Mouse (Mus musculus) CD4-positive helper T cell, adult 2 months (primary cell): ENCODE data around the gene Fgfr2.
A peak's percentile ranks its signal among the peaks of the same experiment; 100 is the strongest.
"Not testable (repeated sequence)": the region's sequence is repeated elsewhere in the genome, so short reads cannot be mapped to it uniquely, and the experiment has no call there.

Experiments used
- DNase-seq: peaks from one replicate; pipeline ENCODE4 v3.0.0-alpha.2; 2012; ENCODE audit warnings: low read depth, missing footprints, low spot score

The Fgfr2 gene

DNA sequence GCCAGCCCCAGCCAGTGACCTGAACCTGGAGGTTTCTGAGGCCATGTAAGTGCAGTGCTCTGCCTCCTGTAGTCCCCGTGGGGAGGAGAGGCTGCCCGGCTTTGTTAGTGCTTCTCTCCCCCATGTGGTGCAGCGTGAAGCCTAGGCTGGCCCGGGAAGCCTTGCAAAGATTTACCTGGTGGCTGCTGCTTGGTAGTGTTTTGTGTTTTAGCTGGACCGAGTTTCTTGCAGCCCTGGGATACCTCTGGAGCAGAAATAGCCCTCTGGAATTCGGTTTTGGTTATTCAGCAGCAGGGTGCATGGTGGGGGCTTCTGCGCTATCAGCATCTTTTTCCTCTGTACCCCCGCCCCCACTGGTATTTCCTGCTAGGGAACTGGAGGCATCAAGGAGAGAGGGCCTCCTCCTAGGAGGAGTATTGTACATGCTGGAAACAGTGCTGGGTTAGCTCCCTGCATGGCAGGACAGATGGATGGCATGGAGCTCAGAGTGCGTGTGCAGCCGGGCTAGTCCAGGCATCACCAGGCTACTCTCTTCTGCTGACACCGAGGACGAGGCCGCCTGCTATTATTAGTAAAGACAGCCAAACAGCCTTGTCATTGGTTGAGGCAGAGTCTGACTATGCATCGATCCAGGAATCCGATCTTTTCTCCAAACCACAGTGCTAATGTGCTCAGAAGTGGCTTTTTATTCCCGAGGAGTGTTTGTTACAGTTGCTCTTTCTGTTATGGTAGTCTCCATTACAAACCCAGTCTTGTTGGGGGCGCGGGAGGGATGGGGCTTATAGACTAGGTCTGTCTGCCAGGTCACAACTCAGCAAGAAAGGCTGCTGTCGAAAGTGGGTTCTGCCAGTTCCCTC lies 2430.0 kb downstream of the Fgfr2 start:
- no peak for DNase-seq

DNA sequence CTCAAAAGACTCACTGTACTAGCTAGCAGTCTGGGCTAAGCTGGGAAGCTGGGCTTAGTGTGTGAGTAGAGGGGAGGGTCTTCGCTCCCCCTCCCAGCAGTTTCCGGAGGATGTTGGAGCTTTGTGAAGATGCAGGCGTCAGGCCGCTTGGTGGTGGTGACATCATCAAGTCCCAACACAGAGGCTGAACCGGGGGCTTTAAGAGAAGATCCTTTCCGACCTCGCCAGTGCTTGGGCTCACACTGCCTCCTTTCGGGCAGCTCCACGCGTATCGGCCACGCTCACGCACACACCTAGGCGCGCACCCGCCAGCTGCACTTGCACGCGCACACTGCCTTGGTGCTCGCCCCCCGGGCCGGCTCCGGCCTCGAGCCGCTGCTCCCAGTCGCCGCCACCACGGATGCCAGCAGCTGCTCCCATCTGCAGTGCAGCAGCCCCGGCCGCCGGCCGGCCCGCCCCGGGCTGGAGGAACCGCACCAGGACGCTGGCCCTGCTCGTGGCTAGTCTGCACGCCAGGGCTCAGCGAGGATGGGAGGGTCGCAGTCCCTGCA lies 2430.7 kb downstream of the Fgfr2 start:
- DNase-seq = peak; percentile 63

DNA sequence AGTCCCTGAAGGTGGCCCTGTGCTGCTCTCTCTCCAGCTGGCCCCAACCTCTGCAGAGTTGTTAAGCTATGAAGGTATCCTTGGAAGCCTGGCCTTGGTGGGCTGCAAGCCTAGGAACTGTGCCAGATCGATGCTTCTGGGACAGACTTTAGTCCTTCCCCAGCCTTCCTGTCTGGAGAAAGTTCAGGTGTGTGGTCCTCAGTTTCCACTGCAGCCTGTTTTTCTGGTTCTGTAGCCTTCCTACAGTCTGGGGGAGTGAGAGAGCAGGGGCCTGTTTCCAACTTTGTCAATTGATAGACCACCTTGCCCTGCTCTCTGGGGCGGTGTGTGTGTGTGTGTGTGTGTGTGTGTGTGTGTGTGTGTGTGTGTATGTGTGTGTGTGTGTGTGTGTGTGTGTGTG lies 2431.2 kb downstream of the Fgfr2 start:
- no peak for DNase-seq

DNA sequence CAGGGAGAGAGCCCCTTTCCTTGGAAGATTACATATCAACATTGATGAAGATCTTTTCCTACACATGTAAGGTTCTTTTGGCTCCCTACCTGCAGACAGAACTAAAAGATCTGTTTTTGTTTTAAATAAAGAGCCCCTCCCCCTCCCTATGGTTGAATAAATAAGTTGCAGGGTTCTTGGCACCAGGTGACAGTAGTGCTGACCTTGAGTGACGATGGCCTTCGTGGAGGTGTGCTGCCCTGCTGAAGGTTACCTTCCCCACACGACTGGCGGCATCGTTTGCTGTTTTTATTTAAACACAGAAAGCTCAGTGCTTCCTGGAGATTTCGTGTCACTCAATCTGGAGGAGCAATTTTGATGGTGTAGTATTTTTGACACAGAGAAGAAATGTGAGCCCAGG lies 2432.3 kb downstream of the Fgfr2 start:
- DNase-seq = no peak

DNA sequence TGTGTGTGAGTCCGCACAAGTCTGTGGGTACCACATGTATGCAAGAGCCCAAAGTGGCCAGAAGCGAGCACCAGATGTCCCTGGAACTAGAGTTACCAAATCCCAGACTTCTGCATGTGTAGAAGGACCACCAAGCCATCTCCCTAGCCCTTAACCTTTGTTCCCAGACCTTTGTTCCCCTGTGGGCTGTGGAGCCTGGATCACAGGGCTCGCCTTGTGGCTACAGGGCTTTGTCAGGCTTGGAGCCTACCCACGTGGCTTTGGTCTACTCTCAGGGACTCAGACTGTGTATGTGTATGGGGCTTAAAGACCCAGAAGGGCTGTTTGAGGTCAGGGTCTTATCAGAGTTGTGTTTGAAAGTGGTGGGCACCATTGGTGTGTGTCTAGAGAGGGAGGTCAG lies 2434.5 kb downstream of the Fgfr2 start:
- DNase-seq = no peak

DNA sequence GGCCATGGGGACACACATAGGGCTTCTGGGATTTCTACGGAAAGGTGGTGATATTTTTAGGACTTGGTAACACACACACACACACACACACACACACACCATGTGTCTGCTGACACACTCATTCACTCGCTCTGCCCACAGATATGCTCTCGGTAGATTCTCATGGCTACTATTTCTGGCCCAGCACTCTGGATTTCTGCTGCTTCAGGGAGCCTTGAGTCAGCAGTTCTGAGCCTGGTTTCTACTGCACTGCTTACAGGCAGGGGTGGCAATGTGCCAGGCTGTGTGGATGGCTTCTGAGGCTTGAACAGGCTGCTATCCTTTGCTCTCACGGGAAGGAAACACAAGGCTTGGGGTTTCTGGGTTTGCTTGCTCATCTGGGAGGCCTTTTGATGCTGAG lies 2441.4 kb downstream of the Fgfr2 start:
- no peak for DNase-seq

DNA sequence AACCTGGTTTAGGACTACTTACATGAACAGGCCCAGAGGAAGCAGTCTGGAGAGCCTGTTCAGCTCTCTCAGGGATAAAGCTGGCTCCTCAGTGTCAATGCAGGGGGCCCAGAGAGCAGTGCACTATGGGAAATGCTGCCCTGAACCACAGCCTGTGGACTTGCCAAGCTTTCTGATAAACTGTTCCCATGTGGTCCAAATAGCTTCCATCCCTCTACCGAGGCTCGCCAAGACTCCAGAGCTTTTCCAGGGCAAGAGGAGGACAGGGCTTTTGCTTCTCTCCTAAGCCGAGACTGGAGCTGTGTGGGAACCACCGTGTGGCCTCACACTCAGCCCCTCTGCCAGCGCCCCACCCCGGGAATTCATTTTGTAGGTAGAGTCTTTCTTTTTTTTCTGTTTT lies 2444.7 kb downstream of the Fgfr2 start:
- no peak for DNase-seq

DNA sequence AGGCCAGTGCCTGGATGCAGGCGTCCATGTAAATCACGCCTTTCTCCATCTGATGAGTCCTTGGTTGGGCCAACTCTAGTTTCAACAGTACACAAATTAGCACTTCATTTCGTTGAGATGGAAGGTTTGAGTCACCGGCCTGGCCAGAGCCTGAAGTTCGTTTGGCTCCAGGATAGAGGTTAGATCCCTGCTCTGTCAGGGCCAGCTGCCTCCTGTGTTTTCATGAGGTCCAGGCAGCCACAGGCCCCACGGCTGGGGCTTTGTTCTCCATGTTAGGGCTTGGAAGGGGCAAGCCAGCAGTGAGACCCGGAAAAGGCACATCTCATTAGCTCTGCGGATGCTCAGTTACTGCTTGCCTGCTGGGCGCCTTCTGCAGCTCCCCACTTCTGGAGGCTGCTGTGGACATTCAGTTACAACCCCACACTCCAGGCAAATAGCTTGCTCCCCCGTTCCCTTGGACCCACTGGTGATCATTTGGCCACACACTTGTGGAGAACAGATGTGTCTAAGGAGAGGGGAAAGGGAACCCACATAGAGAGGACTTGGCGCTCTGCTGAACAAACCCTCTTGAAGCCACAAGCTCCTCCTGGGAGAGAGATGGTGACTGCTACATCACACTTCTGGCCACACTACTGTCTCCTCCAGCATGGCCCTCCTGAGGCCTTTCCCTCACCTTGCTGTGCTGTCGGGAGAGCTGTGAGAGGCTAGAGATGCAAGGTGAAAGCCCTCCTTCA lies 2445.4 kb downstream of the Fgfr2 start:
- DNase-seq = no peak

DNA sequence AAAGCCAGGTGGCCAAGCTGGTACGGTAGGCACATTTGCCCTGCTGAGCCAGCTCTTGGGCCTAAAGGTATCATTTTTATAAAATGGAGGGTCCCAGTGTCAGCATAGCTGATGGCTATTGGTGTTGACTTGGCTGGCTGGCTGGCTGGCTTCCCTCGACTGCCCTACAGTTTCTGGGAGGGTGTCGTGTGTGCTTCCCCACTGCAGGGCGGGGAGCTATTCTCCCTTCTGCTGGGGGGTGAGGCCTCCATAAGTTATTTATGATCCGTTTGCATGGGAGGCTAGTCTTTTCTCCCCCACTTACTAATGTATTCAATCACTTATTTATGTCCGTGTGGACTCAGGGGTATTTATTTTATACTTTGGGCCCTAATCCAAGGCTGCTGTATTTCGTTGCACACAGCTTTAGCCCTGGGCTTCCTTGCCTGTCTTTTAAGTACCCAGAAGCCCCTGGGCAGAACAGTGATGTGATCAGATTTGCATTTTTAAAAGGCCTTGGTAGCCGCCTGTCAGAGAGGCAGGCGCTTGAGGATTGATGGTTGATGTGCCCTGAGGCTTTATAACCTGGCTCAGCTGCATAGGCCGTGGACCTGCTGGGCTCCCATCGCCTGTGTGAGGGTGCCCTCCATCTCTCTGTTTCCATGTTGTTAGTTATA lies 2446.1 kb downstream of the Fgfr2 start:
- DNase-seq = no peak

DNA sequence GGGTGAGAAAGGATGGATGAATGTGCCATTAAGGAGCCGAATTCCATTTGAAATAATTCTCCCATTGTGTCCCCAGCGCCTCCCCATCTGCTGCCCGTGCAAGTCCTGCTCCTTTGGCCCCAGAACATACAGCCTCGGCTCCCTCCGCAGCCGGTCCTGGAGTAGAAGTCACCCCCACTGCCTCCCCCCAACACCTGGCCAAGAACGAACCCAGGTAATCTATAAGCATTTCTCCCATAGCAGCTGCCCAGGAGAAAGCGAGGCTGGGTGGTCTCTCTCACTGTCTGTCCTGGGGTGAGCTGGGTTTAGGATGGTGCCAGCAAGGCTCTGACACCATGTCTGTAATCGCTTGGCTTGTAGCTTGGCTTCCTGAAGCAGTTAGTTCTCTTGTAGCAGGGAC lies 2448.6 kb downstream of the Fgfr2 start:
- DNase-seq = no peak

DNA sequence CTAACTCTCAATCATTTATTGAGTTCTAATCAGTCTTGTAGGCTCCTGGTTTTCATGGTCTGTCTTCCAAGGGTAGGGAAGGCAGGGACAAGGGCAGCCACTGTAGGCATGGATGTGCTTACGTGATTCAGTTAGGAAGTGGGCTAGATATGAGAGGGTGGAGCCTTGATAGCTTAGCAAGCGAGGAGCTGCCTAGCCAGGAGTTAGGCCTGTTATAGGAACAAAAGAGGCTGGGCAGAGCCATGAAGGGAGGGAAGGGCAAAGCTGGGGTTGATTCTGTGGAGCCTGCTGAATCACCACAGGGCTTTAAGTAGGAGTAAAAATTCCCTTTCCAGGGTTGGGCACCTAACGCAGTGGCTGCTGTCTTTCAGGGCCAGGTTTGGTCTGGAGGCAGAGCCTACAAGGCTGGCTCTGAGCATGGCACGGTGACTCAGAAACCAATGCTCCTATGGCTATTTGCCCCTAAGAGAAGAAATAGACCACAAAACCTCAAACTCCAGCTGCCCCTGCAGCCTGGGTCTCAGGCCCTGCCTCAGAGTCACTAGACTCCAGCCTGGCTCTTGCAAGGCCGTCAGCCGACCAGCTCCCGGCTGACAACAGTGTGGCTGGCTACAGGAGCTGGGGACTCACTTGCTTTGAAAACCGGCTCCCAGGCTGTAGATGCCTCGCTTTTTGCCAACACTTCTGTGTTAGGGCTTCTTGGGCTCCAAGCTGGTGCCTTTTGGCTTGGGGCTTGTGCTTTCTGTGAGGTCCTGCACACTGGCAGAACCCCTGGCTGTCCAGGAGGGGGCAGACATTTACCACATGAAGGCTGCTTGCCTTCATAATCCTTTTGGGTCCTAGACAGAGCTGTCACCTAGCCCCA lies 2449.7 kb downstream of the Fgfr2 start:
- peak; percentile 41 for DNase-seq

DNA sequence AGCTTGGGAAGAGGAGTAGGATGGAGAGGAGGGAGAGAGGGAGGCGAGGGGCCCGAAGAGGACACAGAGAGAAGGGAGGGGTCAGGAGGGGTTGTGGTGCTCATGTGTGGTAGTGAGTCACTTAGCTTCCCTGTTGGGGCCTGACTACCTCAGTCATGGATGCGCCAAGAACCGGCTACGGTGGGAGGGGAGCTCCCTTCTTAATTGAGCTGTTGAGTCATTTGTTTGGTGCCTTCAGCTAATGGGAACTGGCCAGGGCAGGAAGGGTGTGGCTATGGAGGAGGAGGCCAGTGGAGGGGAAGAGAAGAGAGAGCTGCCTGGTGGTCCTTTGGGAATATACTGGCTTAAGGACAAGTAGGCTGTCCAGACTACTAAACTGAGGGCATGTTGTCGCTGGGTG lies 2451.8 kb downstream of the Fgfr2 start:
- no peak for DNase-seq

DNA sequence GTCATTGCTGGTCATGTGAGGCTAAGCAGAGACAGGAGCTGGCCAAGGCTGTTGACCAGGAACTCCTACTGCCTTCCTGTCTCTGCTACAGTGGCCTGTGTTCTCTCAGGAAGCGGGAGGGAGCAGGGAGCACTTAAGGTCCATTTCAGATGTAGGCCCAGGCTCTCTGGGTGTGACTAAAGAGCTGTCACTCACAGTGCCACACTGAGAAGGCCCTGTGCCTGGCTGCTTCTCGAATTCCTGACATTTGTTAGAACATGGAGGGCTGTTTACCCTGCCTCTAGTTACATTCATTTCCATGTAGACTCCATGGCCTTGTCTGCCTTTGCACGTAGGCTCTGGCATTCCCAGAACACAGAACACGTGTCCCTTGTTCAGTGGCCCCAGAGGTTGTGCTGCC lies 2452.8 kb downstream of the Fgfr2 start:
- no peak for DNase-seq

DNA sequence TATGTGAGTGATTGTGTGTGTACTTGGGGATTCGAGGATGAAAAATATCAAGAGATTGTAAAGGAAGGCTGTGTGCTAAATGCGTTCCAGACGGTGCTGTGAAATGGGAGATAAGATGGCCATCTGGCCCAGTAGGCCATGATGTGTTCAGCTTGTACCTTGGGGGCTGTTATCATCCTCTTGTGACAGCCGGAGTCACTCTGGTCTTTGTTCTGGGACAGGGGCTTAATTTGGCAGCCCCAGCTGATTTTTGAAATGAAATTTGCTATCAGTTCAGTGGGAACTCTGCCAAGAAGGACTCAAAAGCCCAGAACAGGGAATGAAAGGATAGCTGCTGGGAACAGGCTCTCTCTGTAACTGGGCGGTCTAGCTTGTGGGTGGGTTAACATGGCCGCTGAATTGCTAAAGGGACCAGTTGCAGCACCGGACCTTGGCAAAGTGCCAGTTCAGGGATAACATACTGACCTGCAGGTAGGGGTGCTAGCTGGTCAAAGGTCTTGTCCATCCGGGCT lies 2453.7 kb downstream of the Fgfr2 start:
- DNase-seq = no peak

DNA sequence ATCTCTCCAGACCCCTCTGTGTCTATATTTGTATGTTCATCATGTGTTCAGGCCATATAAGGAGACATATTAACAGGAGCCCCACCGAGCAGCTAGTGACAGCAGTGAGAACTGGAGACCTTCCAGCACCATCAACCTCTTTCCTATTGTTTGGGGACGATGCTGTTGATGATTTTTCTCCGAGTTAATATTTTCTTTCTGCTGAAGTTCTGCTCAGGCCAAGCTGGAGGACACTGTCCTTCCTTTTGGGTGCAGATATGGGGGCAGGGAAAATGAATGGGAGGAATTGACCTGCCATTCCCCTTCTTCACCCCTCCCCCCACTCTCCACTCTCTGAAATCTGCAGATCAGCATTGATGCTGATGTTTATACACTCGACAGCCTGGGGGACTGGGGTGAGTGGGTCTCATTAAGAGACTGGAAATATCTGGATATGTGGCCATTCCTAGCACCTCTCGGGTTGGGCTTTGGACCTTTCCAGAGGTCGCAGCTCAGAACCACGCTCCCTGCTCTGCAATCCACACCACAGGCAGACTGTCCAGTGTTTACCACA lies 2454.3 kb downstream of the Fgfr2 start:
- no peak for DNase-seq

DNA sequence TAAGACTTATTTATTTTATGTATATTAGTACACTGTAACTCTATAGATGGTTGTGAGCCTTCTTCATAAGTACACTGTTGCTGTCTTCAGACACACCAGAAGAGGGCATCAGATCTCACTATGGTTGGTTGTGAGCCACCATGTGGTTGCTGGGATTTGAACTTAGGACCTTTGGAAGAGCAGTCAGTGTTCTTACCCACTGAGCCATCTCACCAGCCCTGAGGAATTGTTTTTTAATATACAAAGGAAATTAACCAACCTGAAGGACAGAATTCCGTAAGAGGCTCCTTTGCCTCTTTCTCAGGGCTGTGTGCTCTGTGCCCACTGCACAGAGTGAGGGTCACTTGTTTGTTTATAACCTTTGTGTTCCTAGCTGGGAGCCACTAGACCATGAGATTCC lies 2455.1 kb downstream of the Fgfr2 start:
- DNase-seq = not testable (repeated sequence)

DNA sequence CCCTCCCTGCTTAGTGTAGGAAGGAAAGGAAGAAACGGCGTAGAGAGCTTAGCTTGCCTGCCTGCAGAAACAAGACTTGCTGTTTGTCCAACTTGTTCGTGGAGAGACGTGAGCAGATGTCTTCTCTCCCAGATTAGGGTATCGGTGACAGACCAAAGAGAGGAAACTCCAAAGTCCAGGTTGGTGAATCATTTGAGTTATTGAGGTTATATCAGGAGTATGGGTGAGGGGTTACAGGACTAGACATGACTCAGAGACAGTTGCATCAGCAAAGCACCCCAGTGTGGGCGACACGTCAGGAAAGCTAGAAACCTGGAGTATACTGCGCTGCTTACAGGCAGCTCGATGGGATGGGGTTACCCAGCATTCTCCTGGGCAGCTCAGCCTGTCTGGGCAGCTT lies 2457.8 kb downstream of the Fgfr2 start:
- DNase-seq = no peak

DNA sequence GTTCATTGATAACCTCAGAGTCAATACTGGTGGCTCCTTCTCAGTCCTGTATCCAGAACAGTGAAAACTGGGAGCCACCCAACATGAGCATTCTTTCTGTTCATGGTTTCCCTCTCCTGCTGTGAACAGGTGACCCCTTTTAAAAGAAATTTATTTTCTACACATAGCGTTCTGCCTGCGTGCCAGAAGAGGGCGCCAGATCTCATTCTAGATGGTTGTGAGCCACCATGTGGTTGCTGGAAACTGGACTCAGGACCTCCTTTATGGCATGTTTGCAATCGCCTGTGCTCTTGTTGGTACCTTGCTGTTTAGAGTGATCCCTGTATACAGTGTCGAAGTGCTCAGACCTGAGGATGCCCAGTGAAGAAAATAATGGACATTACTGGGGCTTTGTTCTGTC lies 2458.5 kb downstream of the Fgfr2 start:
- no peak for DNase-seq

DNA sequence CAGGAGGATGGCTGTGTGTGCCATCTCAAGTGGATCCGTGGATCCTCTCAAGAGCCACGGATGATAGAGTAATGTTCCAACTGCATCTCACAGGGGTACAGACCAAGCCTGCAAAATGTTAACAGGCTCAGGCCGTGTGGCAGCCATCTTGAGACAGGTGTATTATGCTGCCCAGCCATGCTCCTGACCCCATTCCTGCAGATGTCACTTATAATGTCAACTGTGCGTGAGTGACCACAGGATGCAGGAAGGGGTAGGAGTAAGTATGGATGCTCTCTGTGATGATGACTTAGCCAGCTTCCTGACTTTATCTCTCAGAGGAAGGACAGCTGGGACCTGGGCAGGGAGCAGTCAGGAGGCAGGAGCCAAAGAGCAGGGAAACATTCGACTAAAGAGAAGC lies 2459.1 kb downstream of the Fgfr2 start:
- DNase-seq = no peak

DNA sequence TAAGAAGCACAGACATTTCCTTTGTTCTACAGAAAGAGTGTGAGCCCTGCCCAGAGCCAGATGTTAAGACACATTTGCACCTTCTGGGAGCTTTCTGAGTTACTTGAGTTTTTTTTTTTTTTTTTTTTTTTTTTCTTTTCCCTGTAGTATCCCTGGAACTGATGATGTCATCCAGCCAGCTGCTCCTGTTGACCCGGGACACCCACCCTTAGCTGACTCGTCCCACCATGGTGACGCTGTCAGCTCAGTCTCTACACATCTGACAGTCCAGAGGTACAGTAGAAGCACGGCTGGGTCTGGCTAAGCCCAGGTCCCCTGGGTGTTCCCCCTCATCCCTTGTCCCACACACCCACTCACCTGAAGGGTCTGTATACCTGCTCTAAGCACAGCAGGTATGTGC lies 2460.3 kb downstream of the Fgfr2 start:
- no peak for DNase-seq

DNA sequence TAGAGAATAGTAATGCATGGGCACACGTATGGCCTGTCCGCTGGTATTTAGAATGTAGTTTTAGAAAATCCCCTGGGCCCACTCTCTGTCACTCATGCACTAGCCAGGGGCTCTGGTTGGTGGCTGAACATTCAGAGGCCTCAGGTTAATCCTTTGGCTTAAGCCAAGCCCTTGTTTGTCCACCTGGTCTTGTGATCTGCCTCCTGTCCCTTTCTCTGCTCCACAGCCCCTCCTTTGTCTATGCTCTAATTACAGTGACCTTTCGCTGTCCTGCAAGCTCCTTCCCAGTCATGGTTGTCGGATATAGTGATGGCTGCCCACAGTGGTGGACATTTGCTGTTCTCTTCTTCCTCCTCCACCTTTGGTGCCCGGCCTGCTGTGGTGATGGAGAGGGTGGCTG lies 2460.9 kb downstream of the Fgfr2 start:
- DNase-seq = no peak
